10 mouse cellular contexts compared by ENCODE assay signal in the genomic region with DNA sequence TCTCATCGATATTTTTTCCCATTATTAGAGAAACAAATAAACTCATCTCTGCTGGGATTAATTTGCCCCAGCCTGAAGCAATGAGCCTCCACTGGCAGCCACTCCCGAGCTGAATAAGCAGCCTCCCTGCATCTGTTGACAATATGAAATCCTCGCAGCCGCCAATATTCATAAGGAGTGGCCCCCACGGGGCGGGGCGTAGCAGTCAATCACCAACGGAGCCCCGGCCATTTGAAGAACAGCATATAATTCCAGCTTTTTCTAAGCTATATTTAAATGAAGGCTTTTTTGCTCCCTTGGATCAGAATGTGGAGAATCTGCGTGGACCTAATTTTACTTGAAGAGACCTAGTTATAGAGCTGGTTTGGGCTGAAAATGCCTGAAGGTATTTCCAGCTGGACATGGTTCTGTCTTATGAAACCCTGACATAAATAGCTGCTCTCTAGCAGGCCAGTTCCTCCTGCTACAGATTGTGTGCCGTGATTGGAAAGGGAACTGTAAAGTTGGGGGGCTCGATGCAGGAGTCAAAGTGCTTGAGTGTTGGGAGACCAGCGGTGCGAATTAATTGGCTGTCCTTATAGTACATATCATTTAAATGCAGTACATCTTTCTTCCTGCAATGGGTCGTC.
DNase-seq lines count a peak whose midpoint lies in the region; ATAC-seq lines count a peak whose summit lies in the region.
"Had no signal": no experiment of that assay in that cellular context is flagged by ENCODE, and none has a peak within 500 bp of the region (broad histone marks: within the 10 kb centered on the region; RNA-seq: fewer than 3 reads in every experiment).

No protein-coding gene starts in this region.

- peak; percentile 89 for ATAC-seq in frontal cortex, adult (ENCODE audit: low TSS enrichment)
- ATAC-seq in limb, embryonic 15.5 days (ENCODE audit: insufficient number of reproducible peaks, low FRiP score, low TSS enrichment, low read depth) = no peak

- H3K27me3 ChIP-seq in limb, embryonic 15.5 days = no peaks in the 10 kb centered on the region
- H3K27me3 ChIP-seq: lung, embryonic 15.5 days; stomach, embryonic 15.5 days had no signal

- H3K36me3 ChIP-seq in limb, embryonic 15.5 days = no peaks in the 10 kb centered on the region
- H3K36me3 ChIP-seq: lung, embryonic 15.5 days; stomach, embryonic 15.5 days had no signal

- 32% methylated on average over 15 of the region's 15 CpGs for WGBS in limb, embryonic 15.5 days

- H3K27ac ChIP-seq in limb, embryonic 15.5 days = peak overlapping the region; percentile 22; the same call in 1 of the 2 replicates
- H3K27ac ChIP-seq: lung, embryonic 15.5 days; stomach, embryonic 15.5 days had no signal

- DNase-seq in frontal cortex, postnatal 10 days (ENCODE audit: low spot score in 2 of 2) = no peak
- peak; percentile 42 for DNase-seq in cerebellum, adult 11 months
- peak; percentile 50 for DNase-seq in gastrocnemius, postnatal 25 days
- DNase-seq in adrenal gland, postnatal 10 days = no peak
- no peak for DNase-seq in kidney, adult 9 months
- no peak for DNase-seq in adrenal gland, adult (ENCODE audit: inconsistent age in 2 of 2, low spot score in 1 of 2)

- H3K4me1 ChIP-seq in limb, embryonic 15.5 days = peaks cover 11% of the 10 kb centered on the region
- H3K4me1 ChIP-seq: stomach, embryonic 15.5 days had no signal

- H3K9ac ChIP-seq in limb, embryonic 15.5 days = no peak overlapping the region
- H3K9ac ChIP-seq: lung, embryonic 15.5 days; stomach, embryonic 15.5 days had no signal

- 0 out of 2 replicates have a peak overlapping the region, but pooled peaks have one; percentile 8 for H3K4me2 ChIP-seq in limb, embryonic 15.5 days
- H3K4me2 ChIP-seq: lung, embryonic 15.5 days; stomach, embryonic 15.5 days had no signal

- no peaks in the 10 kb centered on the region for H3K9me3 ChIP-seq in limb, embryonic 15.5 days
- H3K9me3 ChIP-seq: lung, embryonic 15.5 days; stomach, embryonic 15.5 days had no signal

- H3K4me3 ChIP-seq in limb, embryonic 15.5 days = no peak overlapping the region
- H3K4me3 ChIP-seq: lung, embryonic 15.5 days; stomach, embryonic 15.5 days had no signal

Comparison
In these comparisons a context has a peak if more than half of its experiments do, and no peak if none do; other contexts are left out.
1. DNase-seq: peak in cerebellum, adult 11 months (single experiment) and gastrocnemius, postnatal 25 days (single experiment); none in frontal cortex, postnatal 10 days (0 of 2), adrenal gland, postnatal 10 days (single experiment), kidney, adult 9 months (single experiment) and adrenal gland, adult (0 of 2).